Mouse (Mus musculus): ENCODE measurements at regions not wholly inside any gene's neighbourhood (a gene's known extent, or its start where the extent isn't known, plus 50 kb on each side); places are given as distances from the start of the nearest gene placed in this dataset.

DNA sequence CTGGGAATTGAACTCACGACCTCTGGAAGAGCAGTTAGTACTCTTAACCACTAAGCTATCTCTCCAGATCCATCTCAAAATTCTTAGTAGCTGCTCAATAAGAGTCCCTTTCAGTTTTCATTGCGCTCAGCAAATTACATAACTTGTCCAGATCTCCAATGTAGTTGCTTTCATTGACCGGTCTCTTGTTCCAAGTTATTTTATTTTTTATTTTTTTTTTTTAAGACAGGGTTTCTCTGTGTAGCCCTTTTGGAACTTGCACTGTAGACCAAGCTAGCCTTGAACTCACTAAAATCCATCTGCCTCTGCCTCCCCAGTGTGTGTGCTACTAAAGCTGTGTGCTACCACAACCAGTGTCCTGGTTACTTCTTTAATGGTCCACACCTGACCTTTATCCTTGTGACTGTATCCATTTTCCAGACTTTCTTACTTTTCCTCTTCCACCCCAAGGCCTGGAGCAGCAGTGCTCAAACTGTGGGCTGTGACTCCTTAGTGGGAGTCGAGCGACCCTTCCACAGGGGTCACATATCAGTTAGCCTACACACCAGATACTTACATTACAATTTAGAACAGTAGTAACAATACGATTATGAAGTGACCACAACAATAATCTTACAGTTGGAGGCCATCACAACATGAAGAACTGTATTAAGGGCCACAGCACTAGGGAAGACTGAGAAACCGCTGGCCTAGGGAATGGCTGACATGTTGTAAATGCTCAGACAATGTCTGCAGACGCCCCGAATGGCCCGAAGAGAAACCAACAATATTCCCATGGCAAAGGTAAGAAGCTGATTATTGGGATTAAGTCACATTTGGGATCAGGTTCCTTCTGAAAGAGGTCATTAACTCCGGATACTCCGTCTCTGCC, 97.8 kb upstream of the Cpsf6 start:
- DNase-seq (ENCODE audit: low spot score) (no peak), ATAC-seq (replicated peaks; ENCODE audit: low FRiP score, low TSS enrichment, low read depth) (no peak)
- Histone ChIP-seq H3K9ac (ENCODE audit: low read length) (no peak overlapping the region), H3K36me3 (ENCODE audit: control insufficient read depth, insufficient read depth, low read length) (no peaks in the 10 kb centered on the region), H3K9me3 (ENCODE audit: control insufficient read depth, low read length) (peaks cover 6% of the 10 kb centered on the region; the same call in 1 of the 2 replicates), H3K4me1 (replicated peaks; ENCODE audit: control insufficient read depth, insufficient read depth, low read length) (no peaks in the 10 kb centered on the region), H3K27ac (ENCODE audit: low read depth) (no peak overlapping the region), H3K27me3 (replicated peaks; ENCODE audit: control insufficient read depth, insufficient read depth, low read length) (no peaks in the 10 kb centered on the region), H3K4me2 (ENCODE audit: low read length) (no peak overlapping the region), H3K4me3 (ENCODE audit: low read depth, low read length) (no peak overlapping the region)
- WGBS = 89% methylated on average over 12 of the region's 12 CpGs

DNA sequence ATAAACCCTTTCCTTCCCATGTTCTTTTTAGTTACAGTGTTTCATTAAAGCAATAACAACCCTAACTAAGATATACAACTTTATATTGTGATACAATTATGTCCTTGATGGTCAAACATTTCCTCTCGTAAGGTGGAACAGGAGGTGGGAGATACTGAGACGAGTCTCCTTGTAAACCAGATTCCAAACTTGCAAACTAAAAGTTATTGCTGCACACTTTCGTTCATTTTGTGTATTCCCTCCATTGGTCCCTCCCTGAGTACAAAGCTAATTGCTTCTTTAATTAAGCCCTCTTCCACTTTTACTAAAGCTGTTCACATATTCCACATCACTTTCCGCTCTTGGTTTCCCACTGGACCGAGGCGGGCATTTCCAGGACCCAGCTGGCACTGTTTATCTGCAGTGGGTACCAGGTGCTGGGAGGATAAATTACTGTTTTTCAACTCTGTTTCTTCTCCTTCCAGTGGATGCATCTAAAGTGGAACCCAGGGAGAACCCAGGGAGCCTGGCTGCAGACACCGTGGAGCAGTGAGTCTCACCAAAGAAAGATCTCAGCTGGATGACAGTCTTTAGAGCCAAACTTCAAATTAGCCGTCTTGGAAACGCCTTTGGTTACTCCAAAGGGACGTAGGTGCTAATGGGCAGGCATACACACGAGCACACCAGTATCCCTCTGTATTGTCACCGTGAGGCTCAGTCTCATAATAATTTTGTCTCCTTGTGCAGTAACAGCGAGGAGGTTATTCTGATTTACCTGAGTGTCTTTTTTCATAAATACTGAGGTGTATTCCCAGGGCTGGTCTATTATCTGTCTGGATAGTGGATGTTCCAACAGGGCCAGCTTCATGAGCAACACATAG, 95.5 kb upstream of the Cpsf6 start:
- peaks cover 6% of the 10 kb centered on the region; the same call in 1 of the 2 replicates for H3K9me3 ChIP-seq (ENCODE audit: control insufficient read depth, low read length)
- 88% methylated on average over 13 of the region's 13 CpGs for WGBS
- H3K4me1 ChIP-seq (replicated peaks; ENCODE audit: control insufficient read depth, insufficient read depth, low read length) = peaks cover 4% of the 10 kb centered on the region
- H3K4me3 ChIP-seq (ENCODE audit: low read depth, low read length) = no peak overlapping the region
- no peak for ATAC-seq (replicated peaks; ENCODE audit: low FRiP score, low TSS enrichment, low read depth)
- no peaks in the 10 kb centered on the region for H3K36me3 ChIP-seq (ENCODE audit: control insufficient read depth, insufficient read depth, low read length)
- H3K9ac ChIP-seq (ENCODE audit: low read length) = no peak overlapping the region
- no peak overlapping the region for H3K4me2 ChIP-seq (ENCODE audit: low read length)
- no peaks in the 10 kb centered on the region for H3K27me3 ChIP-seq (replicated peaks; ENCODE audit: control insufficient read depth, insufficient read depth, low read length)
- no peak overlapping the region for H3K27ac ChIP-seq (ENCODE audit: low read depth)
- DNase-seq (ENCODE audit: low spot score) = no peak

- H3K27me3 ChIP-seq (replicated peaks; ENCODE audit: control insufficient read depth, insufficient read depth, low read length) = no peaks in the 10 kb centered on the region
- ATAC-seq (replicated peaks; ENCODE audit: low FRiP score, low TSS enrichment, low read depth) = no peak
- peaks cover 4% of the 10 kb centered on the region for H3K4me1 ChIP-seq (replicated peaks; ENCODE audit: control insufficient read depth, insufficient read depth, low read length)
- H3K27ac ChIP-seq (ENCODE audit: low read depth) = no peak overlapping the region
- H3K9me3 ChIP-seq (ENCODE audit: control insufficient read depth, low read length) = peaks cover 6% of the 10 kb centered on the region; the same call in 1 of the 2 replicates
- H3K4me2 ChIP-seq (ENCODE audit: low read length) = no peak overlapping the region
- DNase-seq (ENCODE audit: low spot score) = no peak
- no peak overlapping the region for H3K4me3 ChIP-seq (ENCODE audit: low read depth, low read length)
- no peak overlapping the region for H3K9ac ChIP-seq (ENCODE audit: low read length)
- WGBS = 87% methylated on average over 4 of the region's 4 CpGs
- H3K36me3 ChIP-seq (ENCODE audit: control insufficient read depth, insufficient read depth, low read length) = no peaks in the 10 kb centered on the region
These were observed 94.7 kb upstream of the Cpsf6 start for GRCm38 (mm10) chr10:117474351-117475085.

DNA sequence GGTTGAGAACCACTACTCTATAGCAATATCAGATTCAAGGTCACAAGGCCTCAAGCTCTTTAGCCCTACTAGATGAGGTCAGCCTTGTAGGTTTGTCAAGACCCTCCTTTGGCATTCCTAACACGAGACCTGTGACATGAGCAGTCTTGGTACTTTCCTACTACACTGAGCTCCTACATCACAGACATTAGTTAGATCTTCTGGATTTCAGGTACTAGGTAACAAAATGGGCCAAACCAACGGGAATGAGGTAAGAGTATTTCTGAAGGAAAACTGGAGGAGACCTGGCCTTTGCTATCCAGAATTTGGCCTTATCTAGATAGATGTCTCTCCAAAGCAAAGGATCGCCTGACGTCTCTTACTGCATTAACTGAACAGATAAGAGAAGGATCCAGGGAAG, 93.7 kb upstream of the Cpsf6 start:
- Histone ChIP-seq H3K9ac (ENCODE audit: low read length) (no peak overlapping the region), H3K4me1 (replicated peaks; ENCODE audit: control insufficient read depth, insufficient read depth, low read length) (peaks cover 4% of the 10 kb centered on the region), H3K36me3 (ENCODE audit: control insufficient read depth, insufficient read depth, low read length) (no peaks in the 10 kb centered on the region), H3K27me3 (replicated peaks; ENCODE audit: control insufficient read depth, insufficient read depth, low read length) (no peaks in the 10 kb centered on the region), H3K4me2 (ENCODE audit: low read length) (no peak overlapping the region), H3K4me3 (ENCODE audit: low read depth, low read length) (no peak overlapping the region), H3K27ac (ENCODE audit: low read depth) (no peak overlapping the region), H3K9me3 (ENCODE audit: control insufficient read depth, low read length) (peaks cover 6% of the 10 kb centered on the region; the same call in 1 of the 2 replicates)
- DNase-seq (ENCODE audit: low spot score) (no peak), ATAC-seq (replicated peaks; ENCODE audit: low FRiP score, low TSS enrichment, low read depth) (no peak)
- WGBS = 93% methylated on average over 4 of the region's 4 CpGs

DNA sequence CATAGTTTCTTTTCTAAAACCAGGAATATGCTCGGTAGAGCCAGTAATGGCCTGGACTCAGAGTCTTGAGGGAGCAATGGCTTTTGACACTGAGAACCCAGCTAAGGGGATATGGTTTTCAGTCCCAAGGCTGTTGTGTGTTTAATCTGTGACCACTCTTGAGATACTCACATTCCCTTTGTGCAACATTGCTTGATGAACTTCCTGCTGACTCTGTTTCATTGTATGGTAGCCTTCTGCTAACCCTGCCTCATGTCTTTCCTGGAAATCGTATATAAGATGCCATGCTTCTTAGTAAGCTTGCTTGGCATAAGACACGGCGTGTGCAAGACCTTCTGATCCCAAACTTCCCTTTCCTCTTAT, 92.7 kb upstream of the Cpsf6 start:
- H3K27me3 ChIP-seq (replicated peaks; ENCODE audit: control insufficient read depth, insufficient read depth, low read length) = no peaks in the 10 kb centered on the region
- no peak overlapping the region for H3K4me2 ChIP-seq (ENCODE audit: low read length)
- H3K9ac ChIP-seq (ENCODE audit: low read length) = no peak overlapping the region
- WGBS = 82% methylated on average over 4 of the region's 4 CpGs
- no peak for DNase-seq (ENCODE audit: low spot score)
- no peaks in the 10 kb centered on the region for H3K36me3 ChIP-seq (ENCODE audit: control insufficient read depth, insufficient read depth, low read length)
- no peak overlapping the region for H3K27ac ChIP-seq (ENCODE audit: low read depth)
- H3K4me1 ChIP-seq (replicated peaks; ENCODE audit: control insufficient read depth, insufficient read depth, low read length) = peaks cover 4% of the 10 kb centered on the region
- H3K9me3 ChIP-seq (ENCODE audit: control insufficient read depth, low read length) = peaks cover 6% of the 10 kb centered on the region; the same call in 1 of the 2 replicates
- no peak overlapping the region for H3K4me3 ChIP-seq (ENCODE audit: low read depth, low read length)
- no peak for ATAC-seq (replicated peaks; ENCODE audit: low FRiP score, low TSS enrichment, low read depth)

DNA sequence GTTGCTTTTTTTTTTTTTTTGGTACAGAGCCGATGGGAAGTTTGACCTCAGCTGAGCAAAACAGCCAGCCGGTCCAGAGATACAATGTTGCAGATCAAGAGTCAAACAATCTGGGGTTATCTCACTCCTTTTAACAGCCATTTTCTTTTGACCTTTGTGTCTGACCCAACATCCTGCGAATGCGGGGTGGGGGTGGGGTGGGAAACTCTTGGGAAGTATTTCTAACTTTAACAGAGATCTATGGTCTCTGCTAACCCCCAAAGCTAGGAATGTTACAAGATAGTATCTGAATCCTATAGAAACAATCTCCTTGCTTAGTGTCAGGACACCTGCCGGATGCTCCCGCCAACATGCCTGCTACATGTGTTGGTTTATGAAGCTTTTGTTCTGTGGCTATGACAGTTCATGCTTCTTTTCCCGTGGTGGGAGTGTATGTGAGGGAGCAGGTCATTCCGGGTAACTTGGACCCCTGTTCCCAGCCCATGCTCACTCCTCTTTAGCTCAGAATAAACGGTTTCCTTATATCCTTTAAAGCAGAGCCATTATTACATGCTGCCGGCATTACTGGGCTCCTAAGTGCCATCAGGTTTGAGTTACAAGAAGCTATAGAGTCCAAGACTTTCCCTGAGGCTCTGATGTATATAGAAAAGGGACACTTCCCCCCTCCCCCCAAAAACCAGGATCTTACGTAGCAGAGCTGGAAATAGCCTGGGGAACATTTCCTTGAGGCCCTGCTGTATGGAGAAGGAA, 92.2 kb upstream of the Cpsf6 start:
- Histone ChIP-seq H3K9ac (ENCODE audit: low read length) (no peak overlapping the region), H3K27me3 (replicated peaks; ENCODE audit: control insufficient read depth, insufficient read depth, low read length) (no peaks in the 10 kb centered on the region), H3K4me3 (ENCODE audit: low read depth, low read length) (no peak overlapping the region), H3K36me3 (ENCODE audit: control insufficient read depth, insufficient read depth, low read length) (no peaks in the 10 kb centered on the region), H3K4me1 (replicated peaks; ENCODE audit: control insufficient read depth, insufficient read depth, low read length) (peaks cover 4% of the 10 kb centered on the region), H3K4me2 (ENCODE audit: low read length) (no peak overlapping the region), H3K27ac (ENCODE audit: low read depth) (no peak overlapping the region), H3K9me3 (ENCODE audit: control insufficient read depth, low read length) (peaks cover 6% of the 10 kb centered on the region; the same call in 1 of the 2 replicates)
- DNase-seq (ENCODE audit: low spot score) (no peak), ATAC-seq (replicated peaks; ENCODE audit: low FRiP score, low TSS enrichment, low read depth) (no peak)
- 41% methylated on average over 11 of the region's 11 CpGs for WGBS

DNA sequence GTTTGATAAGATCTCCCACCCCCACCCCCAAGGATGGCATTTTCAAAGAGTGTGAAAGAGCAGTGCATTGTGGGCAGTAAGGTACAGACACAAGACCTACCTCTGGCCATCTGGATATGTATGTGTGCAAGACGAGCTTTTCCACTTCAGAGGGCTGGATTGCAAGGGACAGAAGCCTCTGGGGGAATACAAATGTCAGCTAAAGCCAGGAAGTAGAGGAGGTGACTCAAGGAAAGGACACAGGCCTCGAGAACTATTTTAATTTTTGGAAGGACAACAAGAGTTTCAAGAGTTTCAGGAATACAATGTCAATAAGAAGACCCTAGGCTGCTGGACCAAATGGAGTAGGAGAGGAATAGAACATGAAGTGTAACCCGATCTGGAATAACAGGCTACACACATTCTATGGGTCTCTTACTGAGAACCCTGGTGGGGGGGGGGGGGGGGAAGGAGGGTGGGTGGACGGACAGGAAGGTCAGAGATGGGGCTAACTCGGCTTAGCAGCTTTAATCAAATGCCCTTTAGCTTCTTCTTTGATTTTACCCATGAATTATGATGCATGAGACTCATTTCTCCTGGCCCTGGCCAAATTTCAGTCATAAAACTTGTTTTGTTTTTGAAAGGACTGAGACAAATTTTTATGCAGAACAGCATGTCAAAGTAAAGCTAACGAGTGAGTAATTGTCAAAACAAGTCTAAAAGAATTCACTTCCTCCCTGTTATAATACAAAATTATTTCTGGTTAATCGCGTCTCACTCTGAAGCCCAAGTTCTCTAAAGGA, 91.4 kb upstream of the Cpsf6 start:
- 43% methylated on average over 8 of the region's 8 CpGs for WGBS
- Histone ChIP-seq H3K36me3 (ENCODE audit: control insufficient read depth, insufficient read depth, low read length) (no peaks in the 10 kb centered on the region), H3K27ac (ENCODE audit: low read depth) (no peak overlapping the region), H3K4me2 (ENCODE audit: low read length) (no peak overlapping the region), H3K9ac (ENCODE audit: low read length) (no peak overlapping the region), H3K4me3 (ENCODE audit: low read depth, low read length) (no peak overlapping the region), H3K9me3 (ENCODE audit: control insufficient read depth, low read length) (peaks cover 6% of the 10 kb centered on the region; the same call in 1 of the 2 replicates), H3K27me3 (replicated peaks; ENCODE audit: control insufficient read depth, insufficient read depth, low read length) (no peaks in the 10 kb centered on the region), H3K4me1 (replicated peaks; ENCODE audit: control insufficient read depth, insufficient read depth, low read length) (peaks cover 4% of the 10 kb centered on the region)
- no peak for ATAC-seq (replicated peaks; ENCODE audit: low FRiP score, low TSS enrichment, low read depth)
- no peak for DNase-seq (ENCODE audit: low spot score)

Data from intestine, embryonic 14.5 days (tissue).